Mouse (Mus musculus) kidney, adult 8-10 months (tissue): ENCODE measurements around the gene Slmap.
"Not testable (repeated sequence)": the region's sequence is repeated elsewhere in the genome, so short reads cannot be mapped to it uniquely, and the experiment has no call there.

ENCODE experiments used
- DNase-seq, 2 experiments: peaks; one replicate each; pipeline ENCODE4 v3.0.0; 2022

Slmap gene

GRCm38 (mm10) chr14:26386999-26387398 is 147.7 kb downstream of the Slmap start:
- peak; percentile 26 to 33 for DNase-seq

DNA sequence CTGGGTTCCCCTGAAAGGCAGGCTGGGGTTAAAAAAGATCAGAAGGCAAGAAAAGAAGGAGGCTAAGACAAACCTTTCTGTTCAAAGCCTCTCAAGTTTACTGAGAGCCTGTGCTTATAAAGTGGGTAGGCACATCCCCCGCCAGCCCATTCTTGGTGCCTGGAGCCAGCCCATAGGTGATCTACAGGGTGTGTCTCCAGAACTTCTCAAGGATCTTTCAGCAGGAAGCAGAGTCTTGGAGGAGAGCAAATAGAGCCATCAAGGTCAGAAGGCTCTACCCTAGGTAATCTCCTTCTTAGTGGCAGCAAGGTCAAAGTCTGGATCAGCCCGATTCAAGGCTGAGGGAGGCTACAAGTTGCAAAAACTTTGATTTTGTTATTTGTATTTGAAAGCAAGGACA is 149.1 kb downstream of the Slmap start:
- not testable (repeated sequence) for DNase-seq

DNA sequence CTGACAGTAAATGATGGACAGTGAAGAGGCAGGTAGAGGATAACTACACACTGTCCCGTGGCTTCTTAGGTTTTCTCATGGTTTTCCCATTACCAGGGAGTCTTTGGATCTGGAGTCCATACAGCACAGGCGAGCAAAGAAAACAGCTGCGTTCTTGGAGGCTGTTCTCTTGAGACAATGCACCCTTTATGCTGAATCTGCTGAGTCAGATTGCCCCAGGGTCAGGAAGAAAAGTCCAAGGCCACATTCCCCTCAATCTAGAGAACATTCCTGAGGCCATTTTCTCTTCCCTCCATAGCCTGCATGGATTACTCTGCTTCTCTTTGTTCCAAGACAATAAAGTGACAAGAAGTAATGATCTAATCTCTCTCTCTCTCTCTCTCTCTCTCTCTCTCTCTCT is 155.7 kb downstream of the Slmap start:
- no peak for DNase-seq

DNA sequence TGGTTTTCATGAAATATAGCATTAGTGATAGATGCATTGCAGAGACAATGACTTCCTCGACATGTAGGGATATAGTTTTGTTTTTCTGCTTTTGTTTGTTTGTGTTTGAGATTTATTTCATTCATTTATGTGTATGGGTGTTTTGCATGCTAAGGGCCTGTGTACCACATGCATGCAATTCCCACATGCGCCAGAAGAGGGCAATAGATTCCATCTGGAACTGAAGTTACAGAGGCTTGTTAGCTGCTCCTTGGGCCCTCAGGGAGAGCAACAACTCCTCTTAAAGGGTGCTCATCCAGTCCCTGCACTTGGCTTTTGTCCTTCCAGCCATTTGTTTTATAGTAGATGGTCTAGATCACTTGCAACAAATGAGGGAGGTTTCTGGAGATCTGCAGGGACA is 158.1 kb downstream of the Slmap start:
- DNase-seq = peak; percentile 22 to 75
